Mouse (Mus musculus) erythroid progenitor cell, adult 5-6 weeks (primary cell): ENCODE measurements around the gene Rcc2. TPM values are rescaled to one million over a fixed set of nuclear protein-coding genes. Genes with fewer than 3 reads are reported as not detected.

Experiments used
- ATAC-seq: replicated peaks from 2 replicates; pipeline ENCODE4 v1.8.0; 2016; ENCODE audit warnings: moderate number of reproducible peaks, mild to moderate bottlenecking, moderate TSS enrichment, inconsistent platforms; ENCODE audit not compliant: poor library complexity, low FRiP score, severe bottlenecking
- total RNA-seq, 2 experiments: library from RNA; stranded (forward) in 1 of 2; stranded (reverse) in 1 of 2; fragments of 150-400 nt in 1 of 2; fragments of 186-747, 209-891 nt in 1 of 2; gene quantifications; 2 replicates each; pipeline versions ENCODE4 v1.2.3 to v1.2.4; 2015 to 2017; ENCODE audit warnings: low replicate concordance in 2 of 2

Rcc2 gene
- total RNA-seq, 2 experiments from 2014 or later: 22.6 to 26.0 TPM

DNA sequence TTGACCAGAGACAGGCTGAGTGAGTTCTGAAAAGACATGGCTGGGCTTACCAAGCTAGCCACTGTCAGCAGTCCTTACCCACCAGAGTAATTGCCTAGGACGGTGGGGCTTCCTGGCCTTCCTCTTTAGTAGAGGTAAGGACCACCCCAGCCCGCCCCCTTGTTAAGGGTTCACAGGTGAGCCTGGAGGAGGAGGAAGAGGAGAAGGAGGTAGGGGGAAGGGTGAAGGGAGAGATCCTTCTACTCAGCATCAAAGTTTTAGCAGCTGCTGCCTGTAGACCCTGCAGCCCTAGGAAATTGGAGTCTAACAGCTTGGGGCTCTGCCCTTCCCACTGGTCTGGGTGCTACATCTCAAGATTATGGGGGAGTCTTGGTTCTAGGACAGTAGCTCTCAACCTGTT is 42.2 kb downstream of the Rcc2 start, which contains the start of gene Padi6:
Gene Padi6, minus strand, starts transcription at position 101 of the 400 bp plus-strand sequence.
- no peak for ATAC-seq

DNA sequence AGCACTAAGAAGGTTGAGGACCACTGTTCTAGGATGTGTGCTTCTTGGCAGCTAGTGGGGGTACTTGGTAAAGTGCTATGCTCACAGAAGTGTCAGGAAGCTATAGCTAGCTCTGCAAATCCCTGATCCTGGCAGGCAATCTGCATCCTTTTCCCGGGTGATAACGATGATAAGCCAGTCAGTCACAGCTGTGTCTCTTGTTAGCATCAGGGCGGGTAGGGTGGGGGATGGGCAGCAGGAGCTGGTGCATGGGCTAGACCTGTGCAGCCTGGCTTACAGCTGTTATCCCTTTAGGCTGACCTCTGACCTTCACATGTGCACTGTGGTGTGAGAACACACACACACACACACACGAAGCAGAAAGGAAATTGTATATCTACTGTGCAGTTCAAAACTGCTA is 42.7 kb downstream of the Rcc2 start:
- no peak for ATAC-seq

DNA sequence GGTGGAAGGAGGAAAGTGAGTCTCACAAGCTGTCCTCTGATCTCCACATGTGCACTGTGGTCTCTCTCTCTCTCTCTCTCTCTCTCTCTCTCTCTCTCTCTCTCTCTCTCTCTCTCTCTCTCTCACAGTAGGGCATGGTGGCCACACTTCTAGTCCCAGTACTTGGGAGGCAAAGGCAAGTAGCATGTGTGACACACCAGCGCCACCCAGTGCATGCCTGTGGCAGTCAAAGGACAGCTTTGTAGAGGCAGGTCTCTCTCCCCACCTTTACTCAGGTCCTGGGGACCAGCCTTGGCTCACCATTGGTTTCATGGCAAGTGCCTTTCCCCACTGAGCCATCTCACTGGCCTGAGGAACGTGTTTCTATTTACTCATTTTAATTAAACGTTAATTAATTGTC is 44.3 kb downstream of the Rcc2 start:
- ATAC-seq: no peak

DNA sequence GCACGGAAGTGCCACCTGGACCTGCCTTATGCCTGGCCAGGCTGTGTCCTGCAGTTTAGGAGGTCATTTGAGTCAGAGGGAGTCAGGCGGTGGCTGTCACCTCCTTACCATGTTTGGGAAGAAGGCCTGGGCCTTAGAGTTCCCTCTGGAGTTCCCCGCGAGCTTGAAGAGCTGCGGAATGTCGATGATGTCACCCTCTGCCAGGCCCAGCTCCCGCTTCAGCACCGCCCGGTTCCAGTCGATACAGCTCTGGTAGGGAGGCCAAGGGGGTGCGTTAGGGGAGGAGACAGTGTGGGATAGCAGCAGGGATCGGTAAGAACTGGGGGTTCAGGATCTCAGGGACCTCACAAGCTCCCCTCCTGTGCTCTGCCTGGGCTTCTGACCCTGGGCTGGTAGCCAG is 47.6 kb downstream of the Rcc2 start:
- no peak for ATAC-seq

DNA sequence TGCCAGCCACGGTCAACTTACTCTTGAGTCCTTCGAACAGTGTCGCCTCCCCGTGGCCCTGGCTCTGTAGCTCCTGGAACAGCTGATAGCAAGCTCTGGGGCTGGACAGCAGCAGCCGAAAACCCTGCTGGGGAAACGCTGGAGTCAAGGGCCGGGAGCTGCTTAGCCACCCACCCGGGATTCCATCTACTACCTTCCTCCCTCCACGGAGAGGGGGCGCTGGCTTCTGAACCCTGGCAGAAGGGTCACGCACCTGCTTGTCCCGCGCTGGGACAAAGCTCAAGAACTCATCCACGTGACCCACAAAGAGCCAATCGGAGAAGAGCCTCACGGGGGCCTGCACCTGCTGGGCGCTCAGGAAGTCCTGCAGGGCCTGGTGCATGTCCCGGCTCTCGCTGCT is 50.0 kb downstream of the Rcc2 start:
- ATAC-seq: no peak

DNA sequence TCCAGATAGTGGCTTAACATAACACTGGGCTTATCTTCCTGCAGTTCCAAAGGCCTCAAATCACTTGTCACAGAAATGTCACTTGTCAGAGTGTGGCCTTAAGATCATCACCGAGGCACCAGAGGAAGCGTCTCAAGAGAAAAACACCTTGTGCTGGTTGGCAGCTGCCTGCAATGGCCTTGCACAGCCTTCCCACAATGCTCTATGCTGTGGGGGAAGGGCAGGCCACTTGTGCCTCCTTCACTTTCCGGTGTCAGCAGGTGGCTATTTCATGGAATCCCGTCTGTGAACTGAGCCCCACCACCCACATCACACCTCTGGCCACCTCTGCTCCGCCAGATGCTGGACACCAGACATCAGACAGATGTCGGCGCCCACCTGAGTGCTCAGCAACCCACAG is 53.0 kb downstream of the Rcc2 start:
- no peak for ATAC-seq

DNA sequence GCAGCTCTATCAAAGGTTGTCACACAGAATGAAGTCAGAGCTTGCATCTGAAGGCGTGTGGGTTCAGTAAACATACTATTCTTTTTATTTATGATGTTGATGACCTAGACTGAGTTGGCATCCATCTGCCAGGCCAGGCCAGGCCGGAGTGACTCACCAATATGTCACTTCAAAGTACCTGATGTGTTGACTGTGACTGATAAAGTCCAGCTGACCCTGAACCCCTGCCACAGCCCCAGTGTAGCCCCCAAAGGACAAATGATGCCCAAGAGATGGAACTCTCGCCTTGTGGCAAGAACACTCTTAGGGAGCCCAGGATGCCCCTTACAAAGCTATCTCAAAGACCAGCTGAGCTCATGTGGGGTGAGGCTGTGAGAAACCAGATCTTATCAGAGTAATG is 55.5 kb downstream of the Rcc2 start:
- no peak for ATAC-seq

DNA sequence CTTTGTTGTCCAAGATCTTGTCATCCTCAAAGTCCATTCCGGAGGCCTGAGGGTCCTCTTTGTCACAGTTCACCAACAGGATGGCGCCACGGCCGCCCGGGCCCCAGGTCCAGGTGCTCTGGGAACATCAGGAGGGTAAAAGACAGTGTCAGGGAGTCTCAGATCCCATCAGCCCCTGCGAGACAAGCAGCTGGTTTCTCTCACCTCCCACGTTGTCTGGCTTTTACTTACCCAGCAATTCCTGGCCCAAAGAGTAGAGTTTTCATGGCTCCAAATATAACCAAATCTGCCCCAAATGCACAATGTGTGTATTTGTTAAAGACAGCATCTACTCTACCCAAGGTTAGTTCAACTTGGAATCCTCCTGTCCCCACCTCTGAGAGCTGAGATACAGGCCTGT is 61.3 kb downstream of the Rcc2 start:
- ATAC-seq: no peak

DNA sequence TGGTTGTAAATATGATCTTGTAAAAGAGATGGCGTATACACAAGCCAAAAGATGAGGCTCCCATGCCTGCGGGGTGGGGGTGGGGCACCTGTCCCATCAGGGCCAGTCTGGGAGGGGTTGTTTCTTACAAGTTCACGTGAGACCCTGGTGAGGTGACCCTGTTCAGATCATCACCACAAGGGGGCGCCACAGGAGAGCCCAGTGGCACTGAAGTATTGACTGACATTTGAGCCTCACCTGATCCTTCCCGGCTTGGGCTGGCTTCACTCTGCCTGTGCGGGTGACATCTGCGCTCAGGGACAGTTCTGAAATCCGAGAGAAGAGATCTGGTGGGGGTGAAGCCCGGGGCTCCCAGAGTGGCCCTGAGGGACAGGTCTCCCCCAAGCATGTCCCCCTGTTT is 62.8 kb downstream of the Rcc2 start:
- ATAC-seq: no peak

DNA sequence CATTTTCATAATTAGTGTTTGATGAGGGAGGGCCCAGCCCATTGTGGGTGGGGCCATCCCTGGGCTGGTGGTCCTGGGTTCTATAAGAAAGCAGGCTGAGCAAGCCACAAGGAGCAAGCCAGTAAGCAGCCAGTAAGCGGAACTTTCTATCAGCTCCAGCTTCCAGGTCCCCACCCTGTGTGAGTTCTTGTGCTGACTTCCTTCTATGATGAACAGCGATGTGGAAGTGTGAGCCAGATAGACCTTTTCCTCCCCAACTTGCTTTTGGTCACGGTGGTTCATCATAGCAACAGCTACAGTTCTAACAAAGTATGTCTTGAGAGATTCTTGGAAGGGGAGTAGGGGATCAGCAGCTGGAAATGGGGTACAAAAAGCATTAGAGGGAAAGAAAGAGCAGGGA is 65.6 kb downstream of the Rcc2 start:
- no peak for ATAC-seq

DNA sequence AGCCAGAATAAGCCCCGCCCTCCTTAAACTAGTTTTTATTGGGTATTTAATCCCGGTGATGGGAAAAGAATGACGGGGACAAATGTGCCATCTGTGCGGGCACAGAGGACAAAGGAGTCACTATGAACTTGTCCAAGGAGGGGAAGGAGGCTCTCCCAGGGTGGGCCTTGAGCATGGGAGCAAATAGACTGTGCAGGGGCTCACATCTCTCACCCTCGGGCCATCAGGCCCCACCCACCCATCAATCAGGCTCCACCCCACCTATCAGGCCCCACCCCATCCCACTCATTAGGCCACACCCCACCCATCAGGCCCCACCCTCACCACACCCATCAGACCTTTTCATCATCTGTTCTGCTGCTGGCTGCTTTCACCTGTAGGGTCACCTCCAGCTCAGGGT is 68.6 kb downstream of the Rcc2 start:
- no peak; the same call in 1 of the 2 replicates for ATAC-seq

DNA sequence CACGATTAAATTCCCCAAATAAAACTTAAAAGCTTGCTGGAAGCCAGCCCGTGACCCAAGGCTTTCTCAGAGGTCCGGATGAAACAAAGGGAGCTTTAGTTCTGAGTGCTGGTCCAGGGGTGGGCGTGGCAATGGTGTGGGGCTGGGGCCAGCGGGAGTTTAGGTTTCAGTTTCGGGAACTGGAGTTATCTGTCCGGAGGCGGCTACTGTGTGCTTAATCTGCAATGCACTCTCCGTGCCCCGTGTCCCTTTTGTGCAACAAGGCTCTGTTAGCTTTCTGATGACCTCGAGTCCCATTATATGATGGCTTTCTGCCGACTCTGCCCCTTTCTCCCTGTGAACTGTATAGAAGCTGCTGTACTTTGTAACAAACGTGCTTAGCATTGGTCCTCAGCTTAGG is 70.1 kb downstream of the Rcc2 start:
- ATAC-seq: no peak

DNA sequence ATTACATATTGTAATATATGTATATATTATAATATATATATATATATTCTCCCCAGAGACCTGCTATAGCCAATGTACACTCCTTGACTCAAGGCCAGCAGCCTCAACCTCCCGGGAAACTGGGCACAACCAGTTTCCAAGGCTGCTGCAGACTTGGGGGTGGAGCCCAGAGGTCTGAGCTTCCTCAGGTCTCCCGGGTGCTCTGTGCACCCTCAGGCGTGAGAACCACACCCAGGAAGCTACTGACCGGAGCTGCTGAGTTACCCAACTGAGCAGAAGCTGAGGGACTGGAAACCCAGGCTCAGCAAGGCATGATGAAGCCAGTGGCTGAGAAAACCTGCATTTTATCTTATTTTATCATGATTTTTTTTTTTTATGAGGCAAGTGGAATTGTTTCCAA is 70.8 kb downstream of the Rcc2 start:
- ATAC-seq: no peak

Other genes with a start within 250 kb of the Rcc2 start
- not detected in 2 replicates for gene Arhgef10l, start 34.5 kb upstream of the Rcc2 start, total RNA-seq (2015; ENCODE audit: low replicate concordance)
- 0.64 and 1.4 TPM in 2 replicates for gene Arhgef10l, start 34.5 kb upstream of the Rcc2 start, total RNA-seq (2017; ENCODE audit: low replicate concordance)
- not detected in 2 replicates for gene Padi6, start 42.1 kb downstream of the Rcc2 start, total RNA-seq (2015; ENCODE audit: low replicate concordance)
- not detected in 2 replicates for gene Padi6, start 42.1 kb downstream of the Rcc2 start, total RNA-seq (2017; ENCODE audit: low replicate concordance)
- 8.0 and 15.1 TPM in 2 replicates for gene Padi4, start 73.7 kb downstream of the Rcc2 start, total RNA-seq (2015; ENCODE audit: low replicate concordance)
- 4.1 and 15.1 TPM in 2 replicates for gene Padi4, start 73.7 kb downstream of the Rcc2 start, total RNA-seq (2017; ENCODE audit: low replicate concordance)
- not detected in 2 replicates for gene Padi3, start 110.1 kb downstream of the Rcc2 start, total RNA-seq (2015; ENCODE audit: low replicate concordance)
- not detected in 2 replicates for gene Padi3, start 110.1 kb downstream of the Rcc2 start, total RNA-seq (2017; ENCODE audit: low replicate concordance)
- gene Padi1, start 145.2 kb downstream of the Rcc2 start, total RNA-seq (2015; ENCODE audit: low replicate concordance): not detected in 2 replicates
- gene Padi1, start 145.2 kb downstream of the Rcc2 start, total RNA-seq (2017; ENCODE audit: low replicate concordance): not detected in 2 replicates
- gene Padi2, start 205.8 kb downstream of the Rcc2 start, total RNA-seq (2015; ENCODE audit: low replicate concordance): 1.1 and 3.4 TPM in 2 replicates
- 1.3 and 3.5 TPM in 2 replicates for gene Padi2, start 205.8 kb downstream of the Rcc2 start, total RNA-seq (2017; ENCODE audit: low replicate concordance)